Mouse (Mus musculus) heart, adult 2 months (tissue): ENCODE results near the gene Prkch.

Experiments used
- CTCF ChIP-seq: fragments of 200-600 bp; IDR thresholded peaks from 2 replicates; pipeline ENCODE4 v1.8.1; 2022; ENCODE audit warnings: antibody characterized with exemption, mild to moderate bottlenecking, moderate library complexity
- EP300 ChIP-seq: fragments of 200-500 bp; IDR thresholded peaks from 2 replicates; pipeline ENCODE4 v1.6.1; 2011; ENCODE audit warnings: low read depth, low read length, control low read depth; ENCODE audit not compliant: insufficient read depth
- POLR2A ChIP-seq: fragments of 200-500 bp; IDR thresholded peaks from 2 replicates; pipeline ENCODE4 v1.6.1; 2011; ENCODE audit warnings: mild to moderate bottlenecking, low read depth, low read length, control low read depth; ENCODE audit not compliant: insufficient read depth

DNA sequence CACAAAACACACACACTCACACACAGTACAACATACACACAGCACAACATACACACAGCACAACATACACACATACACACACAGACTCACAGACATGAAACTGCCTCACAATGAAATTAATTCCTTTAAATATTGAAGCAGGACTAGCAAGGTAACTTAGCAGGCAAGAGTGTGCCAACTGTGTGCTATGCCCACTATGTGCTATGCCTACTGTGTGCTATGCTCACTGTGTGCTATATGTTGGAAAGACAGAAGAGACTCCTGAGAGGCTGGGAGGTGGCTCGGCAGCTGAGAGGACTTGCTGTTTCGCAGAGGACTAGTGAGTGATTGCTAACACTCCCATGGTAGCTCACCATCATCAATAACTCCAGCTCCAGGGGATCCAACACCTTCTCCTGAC is 44.2 kb upstream of the Prkch start:
- no peak for TF ChIP-seq CTCF
- TF ChIP-seq POLR2A: no peak
- TF ChIP-seq EP300: no peak
